In the genomic region with DNA sequence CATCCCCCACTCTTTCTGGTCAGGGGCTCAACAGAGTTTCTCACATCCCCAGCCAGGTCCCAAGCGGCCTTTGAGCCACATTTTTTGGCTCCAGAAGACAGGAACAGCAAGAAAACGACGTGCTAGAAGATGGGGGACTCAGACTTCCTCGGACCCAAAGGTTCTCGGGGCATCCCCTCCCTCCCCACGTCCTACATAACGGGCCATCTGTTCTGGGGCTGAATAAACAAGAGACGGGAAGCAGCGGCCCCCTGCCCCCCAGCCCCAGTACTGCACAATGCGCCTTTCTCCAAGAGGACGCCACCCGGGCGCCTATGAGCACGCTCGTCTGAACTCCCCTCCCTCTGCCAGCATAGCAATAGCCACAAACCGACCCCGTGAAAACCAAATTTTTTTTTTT, we compare ENCODE assay signal across 8 mouse cellular contexts. TPM values are rescaled to one million over a fixed set of nuclear protein-coding genes. Genes with fewer than 3 reads are reported as not detected.
DNase-seq lines count a peak whose midpoint lies in the region; ATAC-seq and TF ChIP-seq lines count a peak whose summit lies in the region.

Slpi (minus strand) TSS at position 76 of the 400 bp plus-strand sequence.

- peak within 1 kb of the TSS; percentile 31 for H3ac ChIP-seq in C2C12 (ENCODE audit: control insufficient read depth, insufficient read length, low read depth)

- H3K79me3 ChIP-seq in C2C12 (ENCODE audit: low read depth), result no peaks in the 10 kb centered on the region

- peaks cover 3% of the 10 kb centered on the region; the same call in 1 of the 2 replicates for H3K27me3 ChIP-seq in heart, adult 2 months (ENCODE audit: control insufficient read depth, insufficient read depth, low read length)
- no peaks in the 10 kb centered on the region for H3K27me3 ChIP-seq in C2C12 (ENCODE audit: control insufficient read depth, insufficient read depth, insufficient read length)
- peaks cover 29% of the 10 kb centered on the region for H3K27me3 ChIP-seq in limb, embryonic 15.5 days

- TF ChIP-seq EP300 in heart, adult 2 months (IDR thresholded peaks at IDR 0.05; ENCODE audit: insufficient read depth, low read depth, low read length), result no peak

- WGBS in heart, adult 2 months, result 2% methylated on average over 17 of the region's 17 CpGs
- WGBS in limb, embryonic 15.5 days, result 2% methylated on average over 17 of the region's 17 CpGs

- no peaks in the 10 kb centered on the region for H3K79me2 ChIP-seq in heart, adult 2 months (replicated peaks; ENCODE audit: control insufficient read depth, insufficient read depth, low read length)
- no peaks in the 10 kb centered on the region for H3K79me2 ChIP-seq in C2C12 (ENCODE audit: control insufficient read depth, insufficient read depth)

- no peak for TF ChIP-seq CTCF in heart, adult 2 months (IDR thresholded peaks at IDR 0.05)
- TF ChIP-seq CTCF in C2C12 (IDR thresholded peaks at IDR 0.05; ENCODE audit: control insufficient read depth, insufficient read depth, insufficient read length), result no peak

- no peaks in the 10 kb centered on the region; the same call in 1 of the 2 replicates for H3K4me1 ChIP-seq in heart, adult 2 months (ENCODE audit: control insufficient read depth, insufficient read depth, low read length)
- peaks cover 35% of the 10 kb centered on the region for H3K4me1 ChIP-seq in limb, embryonic 15.5 days

- peak within 1 kb of the TSS; percentile 43 for H3K4me3 ChIP-seq in heart, adult 2 months
- no peak within 1 kb of the TSS for H3K4me3 ChIP-seq in C2C12 (ENCODE audit: insufficient read depth, poor library complexity, severe bottlenecking)
- peak within 1 kb of the TSS; percentile 49 for H3K4me3 ChIP-seq in limb, embryonic 15.5 days

- no peak for TF ChIP-seq POLR2A in heart, adult 2 months (IDR thresholded peaks at IDR 0.05; ENCODE audit: insufficient read depth, low read depth, low read length)

- H3K9ac ChIP-seq in heart, adult 2 months (ENCODE audit: low read depth, low read length), result peak within 1 kb of the TSS; percentile 57
- H3K9ac ChIP-seq in limb, embryonic 15.5 days, result 0 out of 2 replicates have a peak within 1 kb of the TSS, but pooled peaks have one; percentile 20

- peak within 1 kb of the TSS; percentile 81 for H3K4me2 ChIP-seq in limb, embryonic 15.5 days

- H3K9me3 ChIP-seq in limb, embryonic 15.5 days, result no peaks in the 10 kb centered on the region

- no peak within 1 kb of the TSS for H3K27ac ChIP-seq in heart, adult 2 months
- peak within 1 kb of the TSS; percentile 84 for H3K27ac ChIP-seq in limb, embryonic 15.5 days

- DNase-seq in heart, adult 2 months, result no peak
- no peak for DNase-seq in heart, postnatal 14 days
- DNase-seq in cerebellum, postnatal 10 days, result peak; percentile 72 to 76
- DNase-seq in heart, postnatal 4 days, result peak; percentile 24
- no peak for DNase-seq in spleen, adult 18-20 months

- ATAC-seq in limb, embryonic 15.5 days (ENCODE audit: insufficient number of reproducible peaks, low FRiP score, low TSS enrichment, low read depth), result peak; percentile 70; the same call in 1 of the 2 replicates
- no peak for ATAC-seq in neutrophil, adult 5-6 weeks (ENCODE audit: extremely low read depth, insufficient number of reproducible peaks, low FRiP score, poor library complexity, severe bottlenecking)

- no peaks in the 10 kb centered on the region for H3K36me3 ChIP-seq in heart, adult 2 months (ENCODE audit: control insufficient read depth, insufficient read depth, low read length)
- no peaks in the 10 kb centered on the region for H3K36me3 ChIP-seq in C2C12 (ENCODE audit: control insufficient read depth, insufficient read depth)
- no peaks in the 10 kb centered on the region; the same call in 1 of the 2 replicates for H3K36me3 ChIP-seq in limb, embryonic 15.5 days

- intact Hi-C loops in heart, adult 2 months (cut with DNase I), result loop anchor here (5.0 kb wide), 1 partner anchor 287 kb away; no protein-coding TSS in a partner anchor
- intact Hi-C loops in heart, postnatal 14 days (cut with DNase I), result loop anchor here (5.0 kb wide), 1 partner anchor 287 kb away; no protein-coding TSS in a partner anchor

TF ChIP-seq in C2C12, 6 proteins besides CTCF, POLR2A, EP300 and RAD21:
- no peak for TF ChIP-seq USF1 (IDR thresholded peaks at IDR 0.05; ENCODE audit: low read depth)
- no peak for TF ChIP-seq MYOD1 (IDR thresholded peaks at IDR 0.05; ENCODE audit: control insufficient read depth, insufficient read length, low read depth)
- TF ChIP-seq MYOG (IDR thresholded peaks at IDR 0.05; ENCODE audit: control insufficient read depth, extremely low read depth, insufficient read length), result no peak
- TF ChIP-seq FOSL1 (IDR thresholded peaks at IDR 0.05; ENCODE audit: insufficient read depth, low read length, poor library complexity, severe bottlenecking), result no peak
- TF ChIP-seq CEBPB (IDR thresholded peaks at IDR 0.05; ENCODE audit: low read depth), result no peak
- no peak for TF ChIP-seq MAX (IDR thresholded peaks at IDR 0.05)

RNA-seq across cellular contexts. Expression of gene Slpi, which starts in this region (rescaled TPM):
- total RNA-seq in heart, adult 2 months (2021), result 10 to 100 TPM; 10.9 to 26.4 TPM
- 3.1 and 8.3 TPM in 2 replicates for polyA plus RNA-seq in heart, adult 2 months (2012; rRNA removed)
- total RNA-seq in heart, postnatal 14 days (2021), result 1 to 10 TPM; 1.4 to 3.6 TPM
- polyA plus RNA-seq in C2C12 (2012; fragmentation: generic; extraction: Trizol), result 11.4 TPM
- under 1 TPM; 0.41 to 0.83 TPM for total RNA-seq in heart, postnatal 4 days (2021)
- 4.3 TPM in 2 replicates for polyA plus RNA-seq in limb, embryonic 15.5 days (2015; fragmentation: Nextera tagmentation; extraction: Ambion mirVana)
- total RNA-seq in neutrophil, adult 5-6 weeks (2017), result 327 and 410 TPM in 2 replicates

Comparison
In these comparisons a context has a peak if more than half of its experiments do, and no peak if none do; other contexts are left out.
1. RNA of gene Slpi (total RNA-seq): 327 to 410 TPM in neutrophil, adult 5-6 weeks; 10.9 to 26.4 TPM in heart, adult 2 months, 1.4 to 3.6 TPM in heart, postnatal 14 days and 0.41 to 0.83 TPM in heart, postnatal 4 days; every median in the first group is over 10 times any median in the second.
2. Peak in DNase-seq in heart, postnatal 4 days; RNA of the gene not detected or under 1 TPM.
3. DNase-seq: peak in cerebellum, postnatal 10 days (2 of 2); none in heart, adult 2 months (0 of 2), heart, postnatal 14 days (0 of 2) and spleen, adult 18-20 months (0 of 2).